Mouse (Mus musculus) bone marrow macrophage, adult 2 months (primary cell): ENCODE results near the gene Ptpn12.

Experiments used
- CTCF ChIP-seq: IDR thresholded peaks from 2 replicates; pipeline ENCODE4 v1.5.1; 2012; ENCODE audit warnings: low read depth, mild to moderate bottlenecking, low read length, moderate library complexity
- POLR2A ChIP-seq: IDR thresholded peaks from 2 replicates; pipeline ENCODE4 v1.6.1; 2012; ENCODE audit warnings: mild to moderate bottlenecking, low read depth, low read length, borderline replicate concordance

DNA sequence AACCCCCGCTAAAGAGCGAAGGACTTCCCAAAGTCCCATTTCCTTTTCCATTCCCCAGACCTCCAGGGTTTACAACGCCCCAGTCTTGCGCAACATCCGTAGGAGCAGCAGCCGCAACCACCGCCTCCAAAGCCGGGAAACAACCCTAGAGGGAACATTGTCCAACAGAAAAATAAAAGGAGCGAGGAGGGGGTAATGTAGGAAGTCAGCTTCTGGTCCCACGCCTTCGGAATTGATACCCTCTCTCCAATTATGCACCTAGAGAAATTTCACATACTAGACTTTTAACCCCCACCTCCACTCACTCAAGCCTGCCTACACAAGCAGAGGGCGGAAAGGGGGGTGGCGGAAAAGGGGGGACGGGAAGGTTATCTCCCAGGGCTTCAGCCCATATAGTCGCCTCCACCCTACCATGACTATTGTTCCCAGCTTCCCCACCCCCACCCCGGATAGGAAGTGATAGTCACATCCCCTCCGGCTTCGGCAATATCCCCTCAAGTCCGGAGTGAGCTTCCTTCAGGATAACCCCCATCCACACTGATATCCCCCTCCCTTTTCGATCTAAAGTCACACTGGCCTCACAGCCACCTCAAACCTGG lies 1.1 kb downstream of the Ptpn12 start:
- TF ChIP-seq POLR2A (no peak), CTCF (no peak)
